ENCODE assay signal across 30 mouse cellular contexts in the genomic region with DNA sequence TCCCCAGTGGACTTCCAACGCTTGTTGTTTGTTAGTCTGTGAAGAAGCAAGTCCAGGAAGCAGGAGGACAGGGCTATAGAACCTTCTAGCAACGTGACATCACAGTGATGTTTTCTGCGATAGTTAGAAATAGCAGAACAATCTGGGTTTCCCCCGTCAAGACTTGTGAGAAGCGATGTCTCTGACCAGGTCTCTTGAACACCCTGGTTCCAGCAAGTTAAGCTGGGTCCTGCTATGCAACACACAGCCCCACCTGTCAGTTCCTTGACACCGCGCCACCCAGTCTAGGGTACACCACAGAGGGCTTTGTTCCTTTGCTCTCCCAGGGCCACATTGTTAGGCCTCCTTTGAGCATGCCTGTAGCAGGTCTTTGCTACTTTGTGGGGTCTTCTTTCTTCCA. TPM values are rescaled to one million over a fixed set of nuclear protein-coding genes. Genes with fewer than 3 reads are reported as not detected.
DNase-seq lines count a peak whose midpoint lies in the region; ATAC-seq and TF ChIP-seq lines count a peak whose summit lies in the region.
"Had no signal": no experiment of that assay in that cellular context is flagged by ENCODE, and none has a peak within 500 bp of the region (broad histone marks: within the 10 kb centered on the region; RNA-seq: fewer than 3 reads in every experiment).

No protein-coding gene starts in this region.

- ATAC-seq in hindbrain, embryonic 13.5 days (ENCODE audit: low FRiP score) = no peak
- ATAC-seq: forebrain, embryonic 15.5 days; inflammation-experienced regulatory T-cells, adult 6 months; liver, embryonic 12.5 days; lung, postnatal 0 days; midbrain, embryonic 13.5 days had no signal

- H3K9ac ChIP-seq in hindbrain, embryonic 13.5 days = 0 out of 2 replicates have a peak overlapping the region, but pooled peaks have one; percentile 35
- H3K9ac ChIP-seq: embryonic facial prominence, embryonic 13.5 days; forebrain, embryonic 15.5 days; hindbrain, embryonic 15.5 days; limb, embryonic 13.5 days; liver, embryonic 12.5 days; midbrain, embryonic 13.5 days; neural tube, embryonic 13.5 days had no signal

- no peak overlapping the region for H3K4me2 ChIP-seq in hindbrain, embryonic 13.5 days
- H3K4me2 ChIP-seq: embryonic facial prominence, embryonic 13.5 days; forebrain, embryonic 15.5 days; heart, embryonic 11.5 days; hindbrain, embryonic 15.5 days; limb, embryonic 13.5 days; liver, embryonic 12.5 days; midbrain, embryonic 13.5 days; neural tube, embryonic 13.5 days had no signal

- 87% methylated on average over 7 of the region's 7 CpGs for WGBS in hindbrain, embryonic 13.5 days
- 82% methylated on average over 7 of the region's 7 CpGs for WGBS in hindbrain, embryonic 10.5 days
- WGBS in thymus, adult 2 months = 72% methylated on average over 7 of the region's 7 CpGs

- H3K4me1 ChIP-seq in hindbrain, embryonic 13.5 days (replicated peaks) = peaks cover 73% of the 10 kb centered on the region
- H3K4me1 ChIP-seq in hindbrain, embryonic 10.5 days (replicated peaks) = peaks cover 65% of the 10 kb centered on the region
- H3K4me1 ChIP-seq in thymus, adult 2 months (replicated peaks; ENCODE audit: control insufficient read depth, insufficient read depth, low read length) = peaks cover 50% of the 10 kb centered on the region

- no peak overlapping the region for H3K27ac ChIP-seq in hindbrain, embryonic 13.5 days
- no peak overlapping the region for H3K27ac ChIP-seq in hindbrain, embryonic 10.5 days
- H3K27ac ChIP-seq in thymus, adult 2 months (ENCODE audit: control insufficient read depth, insufficient read depth, low read length) = no peak overlapping the region
- H3K27ac ChIP-seq: forebrain, embryonic 10.5 days; forebrain, embryonic 15.5 days; hindbrain, embryonic 15.5 days; limb, embryonic 13.5 days; liver, embryonic 12.5 days; macrophage; midbrain, embryonic 13.5 days; neural tube, embryonic 13.5 days had no signal

- H3K4me3 ChIP-seq in hindbrain, embryonic 13.5 days = no peak overlapping the region
- no peak overlapping the region for H3K4me3 ChIP-seq in hindbrain, embryonic 10.5 days
- no peak overlapping the region for H3K4me3 ChIP-seq in thymus, adult 2 months (ENCODE audit: control insufficient read depth, insufficient read depth, low read length)
- H3K4me3 ChIP-seq: embryonic facial prominence, embryonic 13.5 days; forebrain, embryonic 10.5 days; forebrain, embryonic 15.5 days; hindbrain, embryonic 15.5 days; limb, embryonic 13.5 days; liver, embryonic 12.5 days; midbrain, embryonic 13.5 days; neural tube, embryonic 13.5 days had no signal

- H3K27me3 ChIP-seq in hindbrain, embryonic 13.5 days = no peaks in the 10 kb centered on the region
- H3K27me3 ChIP-seq in hindbrain, embryonic 10.5 days (ENCODE audit: insufficient read depth, poor library complexity, severe bottlenecking) = no peaks in the 10 kb centered on the region
- no peaks in the 10 kb centered on the region for H3K27me3 ChIP-seq in thymus, adult 2 months (ENCODE audit: control insufficient read depth, insufficient read depth, low read length)
- H3K27me3 ChIP-seq: embryonic facial prominence, embryonic 13.5 days; forebrain, embryonic 15.5 days; hindbrain, embryonic 15.5 days; limb, embryonic 13.5 days; liver, embryonic 12.5 days; midbrain, embryonic 13.5 days; neural tube, embryonic 13.5 days had no signal

- no peaks in the 10 kb centered on the region for H3K36me3 ChIP-seq in hindbrain, embryonic 13.5 days
- H3K36me3 ChIP-seq in hindbrain, embryonic 10.5 days = peaks cover 9% of the 10 kb centered on the region; the same call in 1 of the 2 replicates
- H3K36me3 ChIP-seq in thymus, adult 2 months (ENCODE audit: control insufficient read depth, insufficient read depth, low read length) = no peaks in the 10 kb centered on the region
- H3K36me3 ChIP-seq: forebrain, embryonic 15.5 days; hindbrain, embryonic 15.5 days had no signal

- no peak for TF ChIP-seq CTCF in thymus, adult 2 months (IDR thresholded peaks at IDR 0.05; ENCODE audit: borderline replicate concordance, control insufficient read depth, extremely low read depth, insufficient read depth, low read length, poor library complexity)

- DNase-seq in hindbrain, embryonic 10.5 days (ENCODE audit: low spot score) = no peak
- DNase-seq in thymus, adult 2 months = peak; percentile 29
- no peak for DNase-seq in thymus, adult 18-20 months
- peak; percentile 38 for DNase-seq in thymus, postnatal 14 days
- no peak for DNase-seq in layer of hippocampus, postnatal 14 days (ENCODE audit: low spot score in 2 of 2)
- no peak for DNase-seq in embryo, embryonic 9.5 days (ENCODE audit: extremely low spot score)
- DNase-seq: adrenal gland, postnatal 14 days; cerebellum, adult 11 months; cerebellum, adult 9-10 months; cerebellum, postnatal 36 days; embryo, embryonic 11 days; gastrocnemius, postnatal 25 days; heart, adult 11 months; heart, postnatal 4 days; kidney, adult 11 months; lung, adult 18-20 months had no signal

- H3K9me3 ChIP-seq in hindbrain, embryonic 13.5 days = no peaks in the 10 kb centered on the region
- H3K9me3 ChIP-seq in hindbrain, embryonic 10.5 days = no peaks in the 10 kb centered on the region
- H3K9me3 ChIP-seq: embryonic facial prominence, embryonic 13.5 days; forebrain, embryonic 10.5 days; forebrain, embryonic 15.5 days; G1E; hindbrain, embryonic 15.5 days; limb, embryonic 13.5 days; liver, embryonic 12.5 days; midbrain, embryonic 13.5 days; neural tube, embryonic 13.5 days had no signal

- TF ChIP-seq POLR2A in thymus, adult 2 months (IDR thresholded peaks at IDR 0.05; ENCODE audit: control insufficient read depth, extremely low read depth, insufficient read depth, low read length, poor library complexity) = no peak

RNA-seq across cellular contexts. Expression of gene Cmip, which starts 49.9 kb away (rescaled TPM):
- polyA plus RNA-seq in hindbrain, embryonic 13.5 days (2015; fragmentation: Nextera tagmentation; extraction: Ambion mirVana) = 87.3 and 90.2 TPM in 2 replicates
- 10.6 and 14.0 TPM in 2 replicates for polyA plus RNA-seq in hindbrain, embryonic 10.5 days (2016; fragmentation: Nextera tagmentation; extraction: Ambion mirVana)
- 103 and 134 TPM in 2 replicates for polyA plus RNA-seq in thymus, adult 2 months (2012; rRNA removed)
- 100 to 1,000 TPM; 330 to 332 TPM for total RNA-seq in layer of hippocampus, postnatal 14 days (2021)

Comparison
In these comparisons a context has a peak if more than half of its experiments do, and no peak if none do; other contexts are left out.
1. DNase-seq: peak in thymus, adult 2 months (single experiment) and thymus, postnatal 14 days (single experiment); none in hindbrain, embryonic 10.5 days (single experiment), thymus, adult 18-20 months (0 of 2), layer of hippocampus, postnatal 14 days (0 of 2) and embryo, embryonic 9.5 days (single experiment).